Mouse (Mus musculus) heart, embryonic 11.5 days (tissue): ENCODE data around the gene Olfr706. TPM values are rescaled to one million over a fixed set of nuclear protein-coding genes. Genes with fewer than 3 reads are reported as not detected.
"Not testable (repeated sequence)": the region's sequence is repeated elsewhere in the genome, so short reads cannot be mapped to it uniquely, and the experiment has no call there.

Experiments used
- ATAC-seq: fragments of 200-750 bp; cut with Nextera tagmentation; replicated peaks from 2 replicates; pipeline ENCODE4 v1.8.0; 2017; ENCODE audit warnings: moderate library complexity; ENCODE audit not compliant: insufficient number of reproducible peaks, low FRiP score, low TSS enrichment
- H3K27ac ChIP-seq: fragments of 300-500 bp; sonication (generic); 2 replicates; pipeline ENCODE4 v1.5.1; 2014; ENCODE audit warnings: mild to moderate bottlenecking, low read depth, low read length
- H3K27me3 ChIP-seq: fragments of 300-500 bp; sonication (generic); 2 replicates; pipeline ENCODE4 v1.6.1; 2014; ENCODE audit warnings: mild to moderate bottlenecking, low read length, mixed read lengths; ENCODE audit not compliant: control insufficient read depth, insufficient read depth
- H3K36me3 ChIP-seq: fragments of 300-500 bp; sonication (generic); 2 replicates; pipeline ENCODE4 v1.6.1; 2014; ENCODE audit warnings: mild to moderate bottlenecking, low read length, moderate library complexity, mixed read lengths; ENCODE audit not compliant: control insufficient read depth, insufficient read depth
- H3K4me1 ChIP-seq: fragments of 300-500 bp; sonication (generic); 2 replicates; pipeline ENCODE4 v1.6.1; 2014; ENCODE audit warnings: low read length; ENCODE audit not compliant: control insufficient read depth, insufficient read depth
- H3K4me2 ChIP-seq: fragments of 300-500 bp; sonication (generic); 2 replicates; pipeline ENCODE4 v1.6.1; 2014; ENCODE audit warnings: mild to moderate bottlenecking, moderate library complexity
- H3K4me3 ChIP-seq: fragments of 300-500 bp; sonication (generic); 2 replicates; pipeline ENCODE4 v1.5.1; 2014; ENCODE audit warnings: low read depth, low read length
- H3K9ac ChIP-seq: fragments of 300-500 bp; sonication (generic); 2 replicates; pipeline ENCODE4 v1.6.1; 2014; ENCODE audit warnings: mild to moderate bottlenecking, low read depth, low read length, moderate library complexity
- H3K9me3 ChIP-seq: fragments of 300-500 bp; sonication (generic); replicated peaks from 2 replicates; pipeline ENCODE4 v1.6.1; 2016; ENCODE audit warnings: low read length; ENCODE audit not compliant: control insufficient read depth
- WGBS: fragments of 180-500 bp; shearing (Covaris S2); extraction: QIAGEN DNeasy Blood & Tissue Kit; methylation state at CpG from one replicate; pipeline ENCODE4 v1.1.7; 2014; ENCODE audit not compliant: insufficient replicate concordance; 5-methylcytosine and 5-hydroxymethylcytosine counted together
- polyA plus RNA-seq: library from polyadenylated mRNA; unstranded; fragments of >200 nt; fragmentation: Nextera tagmentation; extraction: Ambion mirVana; gene quantifications from 2 replicates; pipeline ENCODE4 v1.2.1, GENCODE M21; 2014

Olfr706 gene
- polyA plus RNA-seq = not detected in 2 replicates

- ATAC-seq = no peak
- H3K4me1 ChIP-seq = no peaks in the 10 kb centered on the region
- WGBS = 64% methylated on average over 2 of the region's 2 CpGs
- no peak within 1 kb of the TSS for H3K4me3 ChIP-seq
- no peaks in the 10 kb centered on the region for H3K9me3 ChIP-seq
- H3K27me3 ChIP-seq = no peaks in the 10 kb centered on the region
- no peak within 1 kb of the TSS for H3K9ac ChIP-seq
- no peaks in the 10 kb centered on the region for H3K36me3 ChIP-seq
- H3K4me2 ChIP-seq = no peak within 1 kb of the TSS
- H3K27ac ChIP-seq = no peak within 1 kb of the TSS
These were observed at the start of gene Olfr706 for GRCm38 (mm10) chr7:106888062-106888461. Gene Olfr706, minus strand, starts transcription at chr7:106888162.

- no peak within 1 kb of the TSS for H3K4me2 ChIP-seq
- H3K27me3 ChIP-seq = no peaks in the 10 kb centered on the region
- H3K4me3 ChIP-seq = no peak within 1 kb of the TSS
- H3K27ac ChIP-seq = no peak within 1 kb of the TSS
- no peaks in the 10 kb centered on the region for H3K36me3 ChIP-seq
- no peak within 1 kb of the TSS for H3K9ac ChIP-seq
- H3K4me1 ChIP-seq = no peaks in the 10 kb centered on the region
- ATAC-seq = no peak
- no peaks in the 10 kb centered on the region for H3K9me3 ChIP-seq
These were observed 44.2 kb upstream of the Olfr706 start, which contains the start of gene Olfr709-ps1 for GRCm38 (mm10) chr7:106932119-106932518. Gene Olfr709-ps1, minus strand, starts transcription at chr7:106932219.

GRCm38 (mm10) chr7:106920961-106921360, 33.0 kb upstream of the Olfr706 start:
- H3K9ac ChIP-seq, H3K4me3 ChIP-seq, ATAC-seq, H3K9me3 ChIP-seq, H3K27ac ChIP-seq, H3K4me1 ChIP-seq, H3K27me3 ChIP-seq, H3K4me2 ChIP-seq, H3K36me3 ChIP-seq: not testable (repeated sequence)
- 71% methylated on average over 2 of the region's 7 CpGs for WGBS

DNA sequence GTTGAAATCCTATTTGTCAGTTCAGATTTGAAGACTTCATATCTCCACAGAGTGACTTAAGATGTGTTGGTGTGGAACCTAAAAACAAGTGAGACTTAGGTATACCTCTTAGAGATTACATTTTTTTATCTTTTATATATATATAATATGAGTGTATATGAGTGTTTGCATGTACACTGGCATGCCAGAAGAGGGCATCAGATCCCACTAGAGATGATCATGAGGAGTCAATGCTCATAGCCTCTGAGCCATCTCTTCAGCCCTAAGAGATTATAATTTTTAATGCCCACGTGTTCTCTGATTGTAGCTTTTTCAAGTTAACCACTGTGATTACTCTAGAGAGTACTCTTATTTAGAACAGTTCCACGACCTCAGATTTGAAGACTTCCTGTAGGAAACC, 19.7 kb upstream of the Olfr706 start, which contains the start of gene Olfr1532-ps1:
Gene Olfr1532-ps1 (plus strand): TSS at position 326 of the 400 bp plus-strand sequence.
- ATAC-seq = no peak
- Histone ChIP-seq H3K4me1 (no peaks in the 10 kb centered on the region), H3K36me3 (no peaks in the 10 kb centered on the region), H3K4me2 (no peak within 1 kb of the TSS), H3K27ac (no peak within 1 kb of the TSS), H3K9me3 (no peaks in the 10 kb centered on the region), H3K4me3 (no peak within 1 kb of the TSS), H3K9ac (no peak within 1 kb of the TSS), H3K27me3 (no peaks in the 10 kb centered on the region)
- WGBS = 43% methylated on average over 2 of the region's 2 CpGs

GRCm38 (mm10) chr7:106901141-106901540, 13.2 kb upstream of the Olfr706 start, which contains the start of gene Olfr707:
Gene Olfr707, minus strand, starts transcription at chr7:106901241.
- not testable (repeated sequence) for H3K4me2 ChIP-seq, H3K9ac ChIP-seq, H3K27me3 ChIP-seq, H3K27ac ChIP-seq, H3K4me3 ChIP-seq, H3K4me1 ChIP-seq, ATAC-seq, H3K36me3 ChIP-seq, H3K9me3 ChIP-seq
- WGBS = 84% methylated on average over 3 of the region's 3 CpGs

DNA sequence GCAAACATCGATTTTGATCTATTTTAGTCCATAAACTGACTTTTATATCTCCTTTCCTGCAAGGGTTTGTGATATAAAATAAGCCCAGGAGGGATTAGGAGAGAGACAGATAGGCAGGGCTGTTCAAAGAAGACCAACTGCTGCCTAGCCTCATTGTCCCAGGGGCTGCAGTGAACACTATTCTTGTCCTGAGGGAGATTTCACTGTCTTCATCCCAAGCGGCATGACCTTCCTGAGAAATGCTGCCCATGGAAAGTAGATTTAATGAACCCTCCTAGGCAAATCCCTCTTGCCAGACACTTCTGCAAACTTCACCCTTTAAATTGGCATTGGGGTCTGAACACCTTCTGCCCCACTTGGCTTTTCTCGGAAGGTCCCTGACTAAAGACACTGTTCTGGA, 11.2 kb downstream of the Olfr706 start, which contains the start of gene Olfr705:
Gene Olfr705 (minus strand): TSS at position 101 of the 400 bp plus-strand sequence.
- Histone ChIP-seq H3K27me3 (no peaks in the 10 kb centered on the region), H3K4me1 (no peaks in the 10 kb centered on the region), H3K4me2 (no peak within 1 kb of the TSS), H3K27ac (no peak within 1 kb of the TSS), H3K4me3 (no peak within 1 kb of the TSS), H3K36me3 (no peaks in the 10 kb centered on the region), H3K9ac (no peak within 1 kb of the TSS), H3K9me3 (no peaks in the 10 kb centered on the region)
- 68% methylated on average over 3 of the region's 3 CpGs for WGBS
- ATAC-seq = no peak

DNA sequence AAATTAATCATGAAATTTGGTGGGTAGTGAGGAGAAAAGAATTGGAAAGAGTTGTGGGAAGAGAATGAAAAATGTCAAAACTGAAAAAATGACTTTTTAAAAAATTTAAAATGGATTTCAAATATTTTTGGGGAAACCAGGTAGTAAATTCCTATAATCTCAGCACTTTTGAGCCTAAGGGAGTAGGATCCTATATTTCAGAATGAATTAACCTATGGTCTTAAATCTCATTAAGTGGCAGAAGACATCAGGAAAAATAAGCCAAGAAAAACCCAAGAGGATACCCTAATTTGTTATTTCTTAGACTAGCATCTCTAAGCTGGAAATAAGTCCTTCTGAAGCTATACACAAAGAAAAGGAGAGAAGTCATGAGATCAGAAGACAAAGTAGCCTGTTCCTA, 25.1 kb downstream of the Olfr706 start, which contains the start of gene Olfr704:
Gene Olfr704 (plus strand): TSS at position 301 of the 400 bp plus-strand sequence.
- no peak for ATAC-seq
- H3K4me2 ChIP-seq = no peak within 1 kb of the TSS
- no peak within 1 kb of the TSS for H3K27ac ChIP-seq
- H3K9me3 ChIP-seq = no peaks in the 10 kb centered on the region
- no peaks in the 10 kb centered on the region for H3K36me3 ChIP-seq
- no peak within 1 kb of the TSS for H3K9ac ChIP-seq
- no peak within 1 kb of the TSS for H3K4me3 ChIP-seq
- no peaks in the 10 kb centered on the region for H3K4me1 ChIP-seq
- no peaks in the 10 kb centered on the region for H3K27me3 ChIP-seq

DNA sequence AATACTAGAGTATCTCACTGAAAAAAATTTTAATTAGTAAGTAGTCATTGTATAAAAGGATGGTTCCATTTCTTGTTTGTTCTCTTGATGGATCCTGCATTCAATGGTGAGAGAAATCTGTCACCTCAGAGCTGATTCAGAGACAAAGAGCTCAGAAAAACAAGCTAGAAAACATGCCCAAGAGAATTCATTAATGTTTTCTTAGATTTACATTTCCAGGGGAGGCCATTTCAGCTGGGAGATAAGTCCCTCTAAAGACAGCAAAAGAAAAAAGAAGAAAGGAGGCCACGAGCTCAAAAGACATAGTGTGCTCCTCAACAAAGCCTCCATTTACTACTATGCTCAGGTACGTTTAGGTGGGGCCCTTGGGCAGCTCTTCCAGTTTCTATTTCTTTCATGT, 44.9 kb downstream of the Olfr706 start, which contains the start of gene Olfr703:
Gene Olfr703 (plus strand): TSS at position 301 of the 400 bp plus-strand sequence.
- Histone ChIP-seq H3K4me1 (no peaks in the 10 kb centered on the region), H3K27ac (no peak within 1 kb of the TSS), H3K9ac (no peak within 1 kb of the TSS), H3K36me3 (no peaks in the 10 kb centered on the region), H3K9me3 (no peaks in the 10 kb centered on the region), H3K4me2 (no peak within 1 kb of the TSS), H3K4me3 (no peak within 1 kb of the TSS), H3K27me3 (no peaks in the 10 kb centered on the region)
- no peak for ATAC-seq
- 61% methylated on average over 2 of the region's 2 CpGs for WGBS

DNA sequence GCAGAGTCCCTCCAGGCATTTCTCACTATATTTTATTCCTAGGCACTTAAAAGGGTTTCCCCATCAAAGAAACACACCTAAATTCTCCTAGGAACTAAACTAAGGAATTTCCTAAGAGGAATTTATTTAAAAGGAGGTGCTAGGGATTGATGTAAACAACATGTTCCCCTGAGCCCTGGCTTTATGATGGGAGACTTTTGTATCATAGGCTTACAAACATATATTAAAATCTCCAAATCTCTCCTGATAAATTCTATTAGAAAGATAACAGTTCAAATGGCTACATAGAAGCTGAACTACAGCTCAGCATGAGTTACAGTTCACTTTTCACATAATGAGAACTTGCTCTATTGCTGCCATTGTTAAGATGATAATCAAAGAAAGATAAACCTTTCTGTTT, 54.2 kb downstream of the Olfr706 start, which contains the start of gene Olfr702:
Gene Olfr702 (minus strand): TSS at position 101 of the 400 bp plus-strand sequence.
- H3K4me2 ChIP-seq = no peak within 1 kb of the TSS
- H3K4me1 ChIP-seq = no peaks in the 10 kb centered on the region
- ATAC-seq = no peak
- no peaks in the 10 kb centered on the region for H3K27me3 ChIP-seq
- no peak within 1 kb of the TSS for H3K9ac ChIP-seq
- H3K9me3 ChIP-seq = no peaks in the 10 kb centered on the region
- no peak within 1 kb of the TSS for H3K4me3 ChIP-seq
- no peak within 1 kb of the TSS for H3K27ac ChIP-seq
- no peaks in the 10 kb centered on the region for H3K36me3 ChIP-seq
